Mouse (Mus musculus): ENCODE measurements around the gene Specc1l. TPM values are rescaled to one million over a fixed set of nuclear protein-coding genes. Genes with fewer than 3 reads are reported as not detected.

The Specc1l gene
- polyA plus RNA-seq, 1 experiment from 2014 or later: 26.7 TPM

DNA sequence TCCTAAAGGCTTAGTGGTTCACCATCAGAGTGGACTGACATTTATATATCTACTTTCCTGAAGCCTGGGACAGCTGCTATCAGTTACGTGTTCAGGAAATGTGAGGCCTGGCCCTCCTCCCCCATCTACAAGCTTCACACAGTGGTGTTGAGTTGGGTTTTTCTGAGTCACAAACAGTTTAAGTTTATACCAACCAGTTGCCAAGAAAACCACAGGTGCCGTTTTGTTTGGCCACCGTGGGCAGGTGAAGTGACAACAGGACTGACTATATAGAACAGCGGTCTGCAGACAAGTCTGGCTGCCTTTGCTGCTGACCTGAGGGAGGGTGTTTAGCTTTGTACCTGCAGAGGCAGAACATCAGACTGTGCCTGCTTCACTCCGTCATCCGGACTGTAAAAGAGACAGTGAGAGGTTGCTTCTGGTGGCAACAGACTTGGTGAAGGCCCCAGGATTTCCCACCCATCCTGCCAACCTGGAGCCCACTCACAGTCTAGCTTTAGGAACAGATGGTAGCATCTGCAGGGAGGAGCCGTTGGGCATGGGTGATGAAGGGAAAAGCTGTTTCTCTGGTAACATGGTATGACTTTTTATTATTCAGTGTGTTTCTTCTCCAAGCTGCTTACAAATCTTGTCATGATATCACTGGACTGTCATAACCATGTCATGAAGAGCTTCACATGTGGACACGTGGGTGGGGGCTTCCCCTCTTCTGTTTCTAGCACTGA is 91.6 kb downstream of the Specc1l start:
- H3K4me1 ChIP-seq: no peaks in the 10 kb centered on the region
- no peak overlapping the region for H3K4me3 ChIP-seq (replicated peaks)
- no peak overlapping the region for H3K9ac ChIP-seq
- H3K27ac ChIP-seq: no peak overlapping the region
- peaks cover 10% of the 10 kb centered on the region; the same call in 1 of the 2 replicates for H3K36me3 ChIP-seq
- no peak overlapping the region for H3K4me2 ChIP-seq
- H3K9me3 ChIP-seq: no peaks in the 10 kb centered on the region
- ATAC-seq (ENCODE audit: insufficient read depth, low FRiP score, low read depth): no peak
- 76% methylated on average over 8 of the region's 8 CpGs for WGBS
- H3K27me3 ChIP-seq (replicated peaks): no peaks in the 10 kb centered on the region

DNA sequence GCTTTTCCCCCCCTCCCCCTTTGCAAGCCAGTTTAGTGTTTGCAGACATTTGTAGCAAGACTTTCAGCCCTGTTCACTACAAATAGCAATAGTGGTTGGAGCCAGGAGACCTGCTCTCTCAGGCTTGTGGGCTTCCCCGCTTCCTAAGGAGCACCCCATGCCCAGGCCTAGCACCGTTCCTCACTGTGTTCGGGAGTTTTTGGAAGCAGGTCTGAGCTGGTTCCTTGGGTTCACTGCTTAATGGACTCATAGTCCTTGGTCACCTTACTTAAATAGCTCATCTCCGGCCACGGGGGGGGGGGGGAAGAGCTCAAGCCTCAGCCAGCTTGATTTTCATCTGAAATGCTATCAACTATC is 92.2 kb downstream of the Specc1l start:
- no peak overlapping the region for H3K9ac ChIP-seq
- ATAC-seq (ENCODE audit: insufficient read depth, low FRiP score, low read depth): no peak
- H3K9me3 ChIP-seq: no peaks in the 10 kb centered on the region
- no peaks in the 10 kb centered on the region for H3K4me1 ChIP-seq
- no peak overlapping the region for H3K4me3 ChIP-seq (replicated peaks)
- no peaks in the 10 kb centered on the region for H3K27me3 ChIP-seq (replicated peaks)
- 87% methylated on average over 5 of the region's 5 CpGs for WGBS
- H3K36me3 ChIP-seq: peaks cover 15% of the 10 kb centered on the region
- H3K4me2 ChIP-seq: no peak overlapping the region
- H3K27ac ChIP-seq: no peak overlapping the region; the same call in 1 of the 2 replicates

- Histone ChIP-seq H3K27ac (no peak overlapping the region; the same call in 1 of the 2 replicates), H3K9me3 (no peaks in the 10 kb centered on the region), H3K36me3 (peaks cover 19% of the 10 kb centered on the region), H3K27me3 (replicated peaks) (no peaks in the 10 kb centered on the region), H3K4me3 (replicated peaks) (no peak overlapping the region), H3K9ac (no peak overlapping the region), H3K4me2 (no peak overlapping the region), H3K4me1 (no peaks in the 10 kb centered on the region)
- WGBS: 59% methylated on average over 6 of the region's 6 CpGs
- 0 out of 2 replicates have a peak, but pooled peaks have one; percentile 45 for ATAC-seq (ENCODE audit: insufficient read depth, low FRiP score, low read depth)
Observed at GRCm38 (mm10) chr10:75304413-75304812, 92.5 kb downstream of the Specc1l start.

DNA sequence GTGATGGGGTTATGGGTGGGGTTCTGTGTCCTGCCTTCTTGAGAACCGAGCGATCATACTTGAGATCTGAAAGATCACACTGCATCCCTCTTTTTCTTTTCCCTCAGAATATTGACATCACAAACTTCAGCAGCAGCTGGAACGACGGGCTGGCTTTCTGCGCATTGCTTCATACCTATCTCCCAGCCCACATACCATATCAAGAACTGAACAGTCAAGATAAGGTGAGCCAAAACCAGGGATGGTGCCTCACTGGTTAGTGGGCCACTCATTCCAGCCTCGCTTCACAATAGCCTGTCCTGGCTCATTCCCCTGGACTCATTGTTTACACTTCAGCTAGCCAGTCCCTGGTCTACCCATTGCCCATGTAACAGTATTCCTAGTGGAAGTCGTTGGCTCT is 95.3 kb downstream of the Specc1l start:
- Histone ChIP-seq H3K4me3 (replicated peaks) (no peak overlapping the region), H3K9ac (no peak overlapping the region), H3K9me3 (no peaks in the 10 kb centered on the region), H3K4me1 (no peaks in the 10 kb centered on the region), H3K27ac (no peak overlapping the region), H3K27me3 (replicated peaks) (no peaks in the 10 kb centered on the region), H3K4me2 (no peak overlapping the region), H3K36me3 (peaks cover 26% of the 10 kb centered on the region)
- no peak for ATAC-seq (ENCODE audit: insufficient read depth, low FRiP score, low read depth)
- WGBS: 87% methylated on average over 7 of the region's 7 CpGs

- Histone ChIP-seq H3K9me3 (no peaks in the 10 kb centered on the region), H3K9ac (no peak overlapping the region), H3K36me3 (peaks cover 25% of the 10 kb centered on the region), H3K27ac (no peak overlapping the region), H3K27me3 (replicated peaks) (peaks cover 5% of the 10 kb centered on the region), H3K4me2 (no peak overlapping the region), H3K4me1 (peaks cover 19% of the 10 kb centered on the region), H3K4me3 (replicated peaks) (no peak overlapping the region)
- no peak for ATAC-seq (ENCODE audit: insufficient read depth, low FRiP score, low read depth)
- 76% methylated on average over 7 of the region's 7 CpGs for WGBS
Observed at GRCm38 (mm10) chr10:75312361-75312760, 100.5 kb downstream of the Specc1l start.

DNA sequence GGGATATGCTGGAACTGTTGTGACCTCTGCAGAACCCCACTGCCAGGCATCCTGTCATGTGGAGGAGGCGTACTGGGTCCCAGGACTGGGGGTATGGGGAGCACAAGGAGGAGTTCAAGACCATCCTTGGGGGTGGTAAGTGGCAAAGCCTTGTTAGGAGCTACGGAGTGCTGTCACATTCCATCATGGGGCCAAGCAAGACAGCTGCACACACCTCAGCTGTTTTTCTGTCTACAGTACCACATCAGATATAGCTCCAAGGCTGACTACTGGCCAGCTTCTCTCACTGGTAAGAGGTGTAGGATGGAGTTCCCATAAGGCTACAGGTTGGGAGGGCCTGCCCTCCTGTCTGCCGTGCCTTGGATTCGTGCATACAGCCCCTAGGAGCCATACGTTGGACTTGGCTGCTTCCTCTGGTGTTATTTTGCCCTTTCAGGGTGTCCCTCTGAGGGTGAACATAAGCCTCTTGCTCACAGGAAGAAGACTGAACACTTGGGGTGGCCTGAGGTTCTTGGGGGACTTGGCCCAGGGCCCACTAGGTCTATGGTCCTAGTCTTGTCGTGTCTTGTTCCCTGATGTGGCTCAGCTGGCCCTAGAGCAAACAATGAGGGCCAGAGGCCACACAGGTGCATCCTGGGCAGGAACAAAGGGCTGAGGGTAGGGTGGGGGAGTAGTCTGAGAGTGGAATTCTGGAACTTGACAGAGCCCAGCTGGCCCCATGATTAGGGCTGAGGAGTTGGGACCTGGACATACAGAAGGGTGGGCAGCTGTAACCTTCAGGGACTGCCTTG is 102.5 kb downstream of the Specc1l start:
- peaks cover 20% of the 10 kb centered on the region for H3K27me3 ChIP-seq (replicated peaks)
- no peak overlapping the region for H3K9ac ChIP-seq
- H3K4me2 ChIP-seq: no peak overlapping the region
- H3K4me1 ChIP-seq: peaks cover 23% of the 10 kb centered on the region
- no peak overlapping the region for H3K4me3 ChIP-seq (replicated peaks)
- 0 out of 2 replicates have a peak, but pooled peaks cover 7% of the 10 kb centered on the region for H3K36me3 ChIP-seq
- no peak overlapping the region for H3K27ac ChIP-seq
- WGBS: 50% methylated on average over 6 of the region's 6 CpGs
- no peaks in the 10 kb centered on the region for H3K9me3 ChIP-seq
- ATAC-seq (ENCODE audit: insufficient read depth, low FRiP score, low read depth): no peak

DNA sequence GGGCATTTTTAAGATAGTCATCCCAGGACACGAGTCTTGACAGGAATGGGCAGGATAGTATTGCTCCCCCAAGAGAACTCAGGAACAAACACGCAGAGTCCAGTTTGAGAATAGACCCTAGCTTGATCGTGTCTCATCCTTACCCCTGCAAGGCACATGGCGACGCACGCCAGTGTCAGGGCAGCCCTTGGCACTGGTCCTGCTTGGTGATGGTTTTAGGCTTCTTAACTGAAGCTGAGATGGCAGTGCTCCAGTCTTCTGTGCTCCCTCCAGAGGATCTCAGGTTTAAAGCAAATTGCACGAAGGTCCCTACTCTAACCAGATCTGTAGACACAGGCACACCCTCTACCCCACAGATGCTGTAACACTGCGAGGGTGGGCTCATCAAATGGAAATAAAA is 103.9 kb downstream of the Specc1l start:
- Histone ChIP-seq H3K4me2 (no peak overlapping the region), H3K27ac (no peak overlapping the region), H3K4me3 (replicated peaks) (no peak overlapping the region), H3K9ac (no peak overlapping the region), H3K4me1 (peaks cover 23% of the 10 kb centered on the region), H3K36me3 (no peaks in the 10 kb centered on the region), H3K27me3 (replicated peaks) (peaks cover 22% of the 10 kb centered on the region), H3K9me3 (no peaks in the 10 kb centered on the region)
- 74% methylated on average over 8 of the region's 8 CpGs for WGBS
- no peak for ATAC-seq (ENCODE audit: insufficient read depth, low FRiP score, low read depth)

- Histone ChIP-seq H3K27ac (no peak overlapping the region), H3K36me3 (no peaks in the 10 kb centered on the region), H3K9ac (peak overlapping the region; percentile 25; the same call in 1 of the 2 replicates), H3K4me2 (peak overlapping the region; percentile 93), H3K27me3 (replicated peaks) (peaks cover 22% of the 10 kb centered on the region), H3K4me3 (replicated peaks) (peak overlapping the region; percentile 52), H3K4me1 (peaks cover 23% of the 10 kb centered on the region), H3K9me3 (no peaks in the 10 kb centered on the region)
- 6% methylated on average over 9 of the region's 9 CpGs for WGBS
- ATAC-seq (ENCODE audit: insufficient read depth, low FRiP score, low read depth): no peak
Observed at GRCm38 (mm10) chr10:75316472-75316871, 104.6 kb downstream of the Specc1l start.

- Histone ChIP-seq H3K27me3 (replicated peaks) (peaks cover 22% of the 10 kb centered on the region), H3K9me3 (no peaks in the 10 kb centered on the region), H3K4me1 (peaks cover 23% of the 10 kb centered on the region), H3K4me2 (peak within 1 kb of the TSS; percentile 93), H3K27ac (no peak within 1 kb of the TSS), H3K9ac (peak within 1 kb of the TSS; percentile 25), H3K4me3 (replicated peaks) (peak within 1 kb of the TSS; percentile 52), H3K36me3 (no peaks in the 10 kb centered on the region)
- 0% methylated on average over 4 of the region's 4 CpGs for WGBS
- no peak for ATAC-seq (ENCODE audit: insufficient read depth, low FRiP score, low read depth)
Observed at GRCm38 (mm10) chr10:75316872-75316907, 104.8 kb downstream of the Specc1l start, which contains the start of gene Adora2a. Gene Adora2a (plus strand): TSS chr10:75316877.

DNA sequence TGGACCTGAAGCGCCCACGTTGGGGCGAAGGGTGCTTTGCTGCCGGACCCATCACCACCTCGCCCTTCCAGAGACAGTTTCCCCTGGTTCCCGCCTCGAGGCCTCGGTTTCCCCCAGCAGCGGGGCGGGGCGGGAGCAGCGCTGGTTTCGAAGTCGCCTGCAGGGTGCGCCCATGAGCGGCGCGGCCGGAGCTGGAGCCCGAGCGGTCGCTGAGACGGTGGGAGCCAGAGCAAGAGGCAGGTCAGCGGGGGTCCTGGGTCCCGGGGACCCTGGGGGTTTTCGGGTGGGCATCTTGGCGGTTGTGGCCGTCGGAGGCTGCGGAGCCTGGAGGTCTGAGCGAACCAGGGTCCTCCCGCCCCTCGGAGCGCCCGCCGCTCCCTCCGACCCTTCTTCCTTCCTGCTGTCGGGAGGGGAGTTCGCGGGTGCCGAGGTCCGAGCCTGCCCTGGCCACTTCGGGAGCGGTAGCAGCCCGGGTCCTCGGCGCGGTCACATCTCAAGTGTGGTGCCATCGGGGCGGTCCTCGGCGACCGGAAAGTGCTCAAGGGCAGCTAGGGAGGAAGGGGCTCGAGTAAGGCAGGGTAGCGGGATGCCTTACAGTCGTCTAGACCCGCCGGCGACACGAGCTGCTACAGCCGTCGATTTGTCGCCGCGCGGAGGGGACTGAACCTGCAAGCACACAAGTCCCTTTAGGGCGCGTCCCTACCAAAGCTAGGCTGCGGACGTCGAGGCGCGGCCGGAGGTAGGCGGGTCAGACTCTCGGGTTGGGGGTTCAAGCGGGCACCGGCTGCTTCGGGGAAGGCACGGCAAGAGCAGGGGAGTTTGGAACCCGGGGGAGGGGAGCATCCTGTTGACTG is 105.3 kb downstream of the Specc1l start:
- Histone ChIP-seq H3K4me3 (replicated peaks) (peak overlapping the region; percentile 52), H3K36me3 (no peaks in the 10 kb centered on the region), H3K9ac (peak overlapping the region; percentile 25), H3K4me1 (peaks cover 23% of the 10 kb centered on the region), H3K4me2 (peak overlapping the region; percentile 93), H3K27me3 (replicated peaks) (peaks cover 22% of the 10 kb centered on the region), H3K9me3 (no peaks in the 10 kb centered on the region), H3K27ac (no peak overlapping the region)
- under 1% methylated on average over 80 of the region's 81 CpGs for WGBS
- ATAC-seq (ENCODE audit: insufficient read depth, low FRiP score, low read depth): 0 out of 2 replicates have a peak, but pooled peaks have one; percentile 56

- no peak overlapping the region for H3K9ac ChIP-seq
- H3K4me3 ChIP-seq (replicated peaks): peak overlapping the region; percentile 52; the same call in 1 of the 2 replicates
- H3K36me3 ChIP-seq: no peaks in the 10 kb centered on the region
- H3K4me2 ChIP-seq: peak overlapping the region; percentile 93; the same call in 1 of the 2 replicates
- ATAC-seq (ENCODE audit: insufficient read depth, low FRiP score, low read depth): no peak
- no peaks in the 10 kb centered on the region for H3K9me3 ChIP-seq
- peaks cover 22% of the 10 kb centered on the region for H3K27me3 ChIP-seq (replicated peaks)
- 77% methylated on average over 6 of the region's 6 CpGs for WGBS
- no peak overlapping the region for H3K27ac ChIP-seq
- peaks cover 23% of the 10 kb centered on the region for H3K4me1 ChIP-seq
Observed at GRCm38 (mm10) chr10:75318206-75318605, 106.3 kb downstream of the Specc1l start.

GRCm38 (mm10) chr10:75320321-75320720 is 108.4 kb downstream of the Specc1l start:
- Histone ChIP-seq H3K27ac (no peak overlapping the region), H3K9ac (no peak overlapping the region), H3K27me3 (replicated peaks) (peaks cover 22% of the 10 kb centered on the region), H3K4me3 (replicated peaks) (no peak overlapping the region), H3K36me3 (no peaks in the 10 kb centered on the region), H3K9me3 (no peaks in the 10 kb centered on the region), H3K4me2 (no peak overlapping the region), H3K4me1 (peaks cover 16% of the 10 kb centered on the region)
- ATAC-seq (ENCODE audit: insufficient read depth, low FRiP score, low read depth): no peak
- 53% methylated on average over 4 of the region's 4 CpGs for WGBS

All from stomach, embryonic 15.5 days (tissue).